Mouse (Mus musculus) megakaryocyte-erythroid progenitor cell, adult 5 weeks (primary cell): ENCODE measurements around the gene Hhat. TPM values are rescaled to one million over a fixed set of nuclear protein-coding genes. Genes with fewer than 3 reads are reported as not detected.

Experiments used
- polyA plus RNA-seq: library from polyadenylated mRNA; stranded (reverse); fragments of >175 nt; gene quantifications from 2 replicates; pipeline ENCODE4 v1.2.3, GENCODE M21; 2012

Hhat gene
- 1.8 and 2.1 TPM in 2 replicates for polyA plus RNA-seq

DNA sequence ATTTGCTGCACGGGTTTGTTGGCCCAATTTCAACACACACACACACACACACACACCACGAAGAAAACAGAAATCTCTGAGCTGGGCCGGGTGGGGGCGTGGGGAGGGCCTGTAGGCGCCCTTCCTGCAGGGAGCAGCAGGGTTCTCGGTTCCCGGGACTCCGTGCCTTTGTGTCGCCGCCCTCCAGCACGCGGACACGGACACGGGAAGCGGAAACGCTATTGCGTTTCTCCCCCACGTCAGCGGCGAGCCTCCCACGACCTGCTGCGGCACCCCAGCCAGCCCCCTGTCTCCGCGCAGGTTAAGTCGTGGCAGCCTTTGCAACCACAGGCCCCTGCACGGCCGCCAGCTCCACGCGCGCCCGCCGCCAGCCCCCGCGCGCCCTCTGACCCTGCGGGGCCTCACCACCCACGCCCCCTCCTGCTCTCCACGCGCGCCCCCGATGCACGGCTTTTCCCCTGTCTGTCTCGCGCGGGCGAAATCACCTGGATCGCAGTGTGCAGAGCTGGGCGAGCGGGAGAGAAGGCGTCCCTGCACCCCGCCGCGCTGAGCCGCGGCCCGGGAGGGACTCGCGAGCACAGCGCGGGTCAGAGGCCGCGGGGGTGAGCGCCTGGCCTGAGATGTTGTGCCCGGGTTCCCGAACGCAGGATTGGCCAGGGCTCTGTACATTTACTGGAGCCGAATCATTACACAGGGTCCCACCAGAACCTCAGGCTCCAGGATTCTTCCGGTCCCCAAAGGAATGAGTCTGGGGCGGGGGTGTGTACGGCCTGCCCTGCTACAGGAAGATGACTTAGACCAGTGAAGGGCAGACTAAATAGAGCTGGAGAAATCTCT is at the start of gene Hhat:
TSS of gene Hhat (minus strand) at position 729 of the 837 bp plus-strand sequence.

Other genes with a start within 250 kb of the Hhat start
- gene Sertad4, start 84.5 kb upstream of the Hhat start, polyA plus RNA-seq, result 0.71 and 0.78 TPM in 2 replicates